Mouse (Mus musculus) hindbrain, postnatal 0 days (tissue): ENCODE results near the gene Fzd2. TPM values are rescaled to one million over a fixed set of nuclear protein-coding genes. Genes with fewer than 3 reads are reported as not detected.

Source experiments
- ATAC-seq: fragments of 200-750 bp; cut with Nextera tagmentation; 2 replicates; pipeline ENCODE4 v1.8.0; 2017; ENCODE audit warnings: mild to moderate bottlenecking, moderate TSS enrichment, moderate library complexity
- DNase-seq: peaks from one replicate; pipeline ENCODE4 v3.0.0-alpha.2; 2015; ENCODE audit warnings: low spot score
- H3K27ac ChIP-seq: fragments of 300-500 bp; sonication (generic); 2 replicates; pipeline ENCODE4 v1.5.1; 2014; ENCODE audit warnings: mild to moderate bottlenecking
- H3K27me3 ChIP-seq: fragments of 300-500 bp; sonication (generic); 2 replicates; pipeline ENCODE4 v1.6.1; 2014; ENCODE audit warnings: low read length, mixed read lengths; ENCODE audit not compliant: insufficient read depth
- H3K36me3 ChIP-seq: fragments of 300-500 bp; sonication (generic); 2 replicates; pipeline ENCODE4 v1.6.1; 2014; ENCODE audit warnings: low read length, mixed read lengths; ENCODE audit not compliant: insufficient read depth
- H3K4me1 ChIP-seq: fragments of 300-500 bp; sonication (generic); 2 replicates; pipeline ENCODE4 v1.6.1; 2014; ENCODE audit warnings: antibody characterized with exemption, low read length, mixed read lengths; ENCODE audit not compliant: insufficient read depth
- H3K4me2 ChIP-seq: fragments of 300-500 bp; sonication (generic); 2 replicates; pipeline ENCODE4 v1.6.1; 2014; ENCODE audit warnings: low read depth, mild to moderate bottlenecking, low read length, moderate library complexity, mixed read lengths
- H3K4me3 ChIP-seq: fragments of 300-500 bp; sonication (generic); 2 replicates; pipeline ENCODE4 v1.5.1; 2014; ENCODE audit warnings: low read length
- H3K9ac ChIP-seq: fragments of 300-500 bp; sonication (generic); replicated peaks from 2 replicates; pipeline ENCODE4 v1.6.1; 2014; ENCODE audit warnings: mild to moderate bottlenecking, low read length, moderate library complexity, mixed read lengths
- H3K9me3 ChIP-seq: fragments of 300-500 bp; sonication (generic); 2 replicates; pipeline ENCODE4 v1.6.1; 2016; ENCODE audit warnings: low read length, mixed read lengths
- CTCF ChIP-seq: IDR thresholded peaks from 2 replicates; pipeline ENCODE4 v1.5.1; 2016; ENCODE audit warnings: antibody characterized with exemption, control low read depth, low read depth
- WGBS: fragments of 180-500 bp; shearing (Covaris S2); extraction: QIAGEN DNeasy Blood & Tissue Kit; methylation state at CpG from one replicate; pipeline ENCODE4 v1.1.7; 2014; 5-methylcytosine and 5-hydroxymethylcytosine counted together
- polyA plus RNA-seq: library from polyadenylated mRNA; unstranded; fragments of >200 nt; fragmentation: Nextera tagmentation; extraction: Ambion mirVana; gene quantifications from 2 replicates; pipeline ENCODE4 v1.2.1, GENCODE M21; 2015
- total RNA-seq: library from RNA; depleted of rRNA; stranded (reverse); fragments of >200 nt; gene quantifications from 2 replicates; pipeline ENCODE4 v1.2.3, GENCODE M21; 2014

The Fzd2 gene
- total and polyA plus RNA-seq, 2 experiments from 2014 or later: 6.0 to 31.7 TPM

- ATAC-seq: no peak
- Histone ChIP-seq H3K27me3 (no peaks in the 10 kb centered on the region), H3K36me3 (no peaks in the 10 kb centered on the region), H3K9me3 (no peaks in the 10 kb centered on the region), H3K4me2 (no peak overlapping the region), H3K4me3 (no peak overlapping the region), H3K4me1 (no peaks in the 10 kb centered on the region), H3K27ac (no peak overlapping the region), H3K9ac (no peak overlapping the region)
- no peak for TF ChIP-seq CTCF
- no peak for DNase-seq
These were observed 38.5 kb upstream of the Fzd2 start for GRCm38 (mm10) chr11:102565741-102566140.

GRCm38 (mm10) chr11:102566290-102566689, 37.9 kb upstream of the Fzd2 start:
- no peak for DNase-seq
- Histone ChIP-seq H3K36me3 (no peaks in the 10 kb centered on the region), H3K4me3 (no peak overlapping the region), H3K9me3 (no peaks in the 10 kb centered on the region), H3K27me3 (no peaks in the 10 kb centered on the region), H3K9ac (no peak overlapping the region), H3K4me1 (no peaks in the 10 kb centered on the region), H3K4me2 (no peak overlapping the region), H3K27ac (no peak overlapping the region)
- TF ChIP-seq CTCF: no peak
- ATAC-seq: no peak
- WGBS: 96% methylated on average over 1 of the region's 1 CpGs

DNA sequence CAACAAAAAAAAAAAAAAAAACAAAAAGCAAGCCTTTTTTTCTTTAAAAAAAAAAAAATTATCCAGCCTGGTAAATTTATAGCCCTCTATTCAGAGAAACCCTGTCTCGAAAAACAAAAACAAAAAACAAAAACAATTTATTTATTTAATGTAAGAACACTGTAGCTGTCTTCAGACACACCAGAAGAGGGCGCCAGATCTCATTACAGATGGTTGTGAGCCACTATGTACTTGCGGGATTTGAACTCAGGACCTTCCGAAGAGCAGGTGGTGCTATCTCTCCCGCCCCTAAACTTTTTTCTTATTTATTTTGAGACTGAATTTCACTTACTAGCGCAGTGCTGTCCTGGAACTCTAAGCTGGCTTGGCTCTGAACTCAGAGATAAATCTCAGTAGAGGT, 37.0 kb upstream of the Fzd2 start:
- Histone ChIP-seq H3K36me3 (no peaks in the 10 kb centered on the region), H3K4me3 (no peak overlapping the region), H3K4me1 (no peaks in the 10 kb centered on the region), H3K4me2 (no peak overlapping the region), H3K9ac (no peak overlapping the region), H3K9me3 (no peaks in the 10 kb centered on the region), H3K27me3 (no peaks in the 10 kb centered on the region), H3K27ac (no peak overlapping the region)
- DNase-seq (no peak), ATAC-seq (no peak)
- WGBS: 86% methylated on average over 6 of the region's 6 CpGs
- TF ChIP-seq CTCF: no peak

DNA sequence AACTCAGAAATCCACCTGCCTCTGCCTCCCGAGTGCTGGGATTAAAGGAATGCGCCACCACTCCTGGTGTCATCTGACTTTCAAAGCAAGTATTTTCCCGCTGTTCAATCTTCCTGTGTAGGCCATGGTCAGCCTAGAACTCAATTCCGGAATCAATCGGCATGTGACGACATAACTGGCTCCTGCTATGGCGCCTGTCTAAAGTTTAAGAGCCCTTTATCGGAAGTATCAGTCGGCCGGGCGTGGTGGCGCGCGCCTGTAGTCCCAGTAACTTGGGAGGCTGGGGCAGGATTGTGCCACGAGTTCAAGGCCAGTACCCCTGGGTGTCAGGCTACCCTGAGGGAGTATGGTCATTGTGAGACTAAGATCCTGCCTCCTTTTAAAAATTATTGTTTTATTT, 36.5 kb upstream of the Fzd2 start:
- no peaks in the 10 kb centered on the region for H3K4me1 ChIP-seq
- H3K9ac ChIP-seq: no peak overlapping the region
- ATAC-seq: no peak
- H3K27ac ChIP-seq: no peak overlapping the region
- TF ChIP-seq CTCF: no peak
- no peaks in the 10 kb centered on the region for H3K9me3 ChIP-seq
- no peak overlapping the region for H3K4me3 ChIP-seq
- no peak for DNase-seq
- H3K27me3 ChIP-seq: no peaks in the 10 kb centered on the region
- no peak overlapping the region for H3K4me2 ChIP-seq
- 97% methylated on average over 15 of the region's 15 CpGs for WGBS
- no peaks in the 10 kb centered on the region for H3K36me3 ChIP-seq

DNA sequence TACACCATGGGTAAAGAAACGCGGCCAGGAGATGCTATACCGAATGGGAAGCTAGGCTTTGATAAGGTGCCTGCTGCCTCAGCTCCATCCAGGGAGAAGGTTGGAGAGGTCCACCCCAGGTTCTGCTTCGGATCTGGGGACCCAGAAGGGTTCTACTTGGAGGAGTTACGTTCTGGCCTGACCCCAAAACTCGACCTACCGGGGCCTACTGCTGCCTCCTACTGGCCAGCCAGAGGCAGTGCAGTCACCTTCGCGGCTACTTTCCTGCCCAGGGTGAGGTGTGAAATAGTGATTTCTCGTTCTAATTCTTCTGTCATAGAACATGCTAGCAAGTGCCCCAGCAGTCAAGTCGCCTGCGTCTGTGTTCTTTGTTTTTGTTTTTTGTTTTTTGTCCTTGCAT, 36.0 kb upstream of the Fzd2 start:
- peak; percentile 44; the same call in 1 of the 2 replicates for TF ChIP-seq CTCF
- Histone ChIP-seq H3K4me1 (no peaks in the 10 kb centered on the region), H3K36me3 (no peaks in the 10 kb centered on the region), H3K4me2 (no peak overlapping the region), H3K27ac (no peak overlapping the region), H3K9me3 (no peaks in the 10 kb centered on the region), H3K9ac (no peak overlapping the region), H3K4me3 (no peak overlapping the region), H3K27me3 (no peaks in the 10 kb centered on the region)
- 82% methylated on average over 12 of the region's 12 CpGs for WGBS
- DNase-seq (no peak), ATAC-seq (no peak)

DNA sequence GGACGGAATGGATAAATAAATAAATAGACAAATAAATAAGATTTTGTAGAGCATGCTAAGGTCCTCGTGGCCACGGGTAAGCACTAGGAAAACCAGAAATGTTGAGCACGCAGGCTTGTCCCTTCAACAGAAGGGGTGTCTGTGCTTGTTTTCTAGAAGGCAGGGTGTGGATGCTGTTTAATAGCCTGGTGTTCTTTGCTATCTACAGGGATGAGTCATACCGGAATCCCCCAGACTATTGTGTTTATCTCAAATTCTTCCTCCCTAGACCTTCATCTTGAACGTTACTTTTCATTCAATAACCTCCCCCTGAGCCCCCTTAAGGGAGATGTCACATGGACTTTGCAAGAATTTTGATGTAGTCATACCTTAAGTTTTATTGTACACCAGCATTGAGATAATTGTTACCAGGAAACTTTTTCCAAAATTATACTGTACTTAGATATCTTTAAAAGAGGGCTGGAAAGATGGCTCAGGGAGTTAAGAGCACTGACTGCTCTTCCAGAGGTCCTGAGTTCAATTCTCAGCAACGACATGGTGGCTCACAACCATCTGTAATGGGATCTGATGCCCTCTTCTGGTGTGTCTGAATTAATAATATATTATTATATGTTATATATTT, 35.3 kb upstream of the Fzd2 start:
- Histone ChIP-seq H3K4me2 (no peak overlapping the region), H3K27me3 (no peaks in the 10 kb centered on the region), H3K36me3 (no peaks in the 10 kb centered on the region), H3K9ac (no peak overlapping the region), H3K4me1 (no peaks in the 10 kb centered on the region), H3K9me3 (no peaks in the 10 kb centered on the region), H3K4me3 (no peak overlapping the region), H3K27ac (no peak overlapping the region)
- ATAC-seq (no peak), DNase-seq (no peak)
- WGBS: 79% methylated on average over 7 of the region's 7 CpGs
- TF ChIP-seq CTCF: no peak

- H3K9me3 ChIP-seq: no peaks in the 10 kb centered on the region
- H3K4me2 ChIP-seq: peak overlapping the region; percentile 75
- H3K4me1 ChIP-seq: no peaks in the 10 kb centered on the region
- no peak overlapping the region for H3K27ac ChIP-seq
- no peaks in the 10 kb centered on the region for H3K36me3 ChIP-seq
- peak; percentile 91 for TF ChIP-seq CTCF
- no peaks in the 10 kb centered on the region for H3K27me3 ChIP-seq
- ATAC-seq (peak; percentile 68; the same call in 1 of the 2 replicates), DNase-seq (peak; percentile 95)
- H3K4me3 ChIP-seq: peak overlapping the region; percentile 40
- 4% methylated on average over 18 of the region's 18 CpGs for WGBS
- H3K9ac ChIP-seq: peak overlapping the region; percentile 37; the same call in 1 of the 2 replicates
These were observed 31.1 kb upstream of the Fzd2 start for GRCm38 (mm10) chr11:102572866-102573663.
